In genomic region chr19:14799002-14799401, GRCm38 (mm10) we compare ENCODE assay signal across 17 mouse cellular contexts.
"Had no signal": no experiment of that assay in that cellular context is flagged by ENCODE, and none has a peak within 500 bp of the region (broad histone marks: within the 10 kb centered on the region; RNA-seq: fewer than 3 reads in every experiment).

No protein-coding gene starts in this region.

- DNase-seq: retina, postnatal 1 day; right cerebral cortex, adult 18-20 months; right cerebral cortex, postnatal 25 days; right cerebral cortex, postnatal 4 days; spleen, adult 18-20 months; thymus, adult 18-20 months; thymus, postnatal 14 days; thymus, postnatal 36 days had no signal

- ATAC-seq: liver, embryonic 12.5 days; midbrain, embryonic 16.5 days had no signal

- H3K4me3 ChIP-seq: liver, embryonic 12.5 days; lung, embryonic 15.5 days; midbrain, embryonic 10.5 days; midbrain, embryonic 12.5 days; myocyte; neural tube, embryonic 13.5 days; neural tube, embryonic 15.5 days had no signal

- H3K9me3 ChIP-seq: liver, embryonic 12.5 days; lung, embryonic 15.5 days; midbrain, embryonic 10.5 days; midbrain, embryonic 12.5 days; neural tube, embryonic 13.5 days; neural tube, embryonic 15.5 days had no signal

- H3K27me3 ChIP-seq: liver, embryonic 12.5 days had no signal

- H3K4me1 ChIP-seq: liver, embryonic 12.5 days had no signal

- H3K27ac ChIP-seq: liver, embryonic 12.5 days; liver, embryonic 14.5 days; lung, embryonic 15.5 days; midbrain, embryonic 10.5 days; midbrain, embryonic 12.5 days; neural tube, embryonic 13.5 days; neural tube, embryonic 15.5 days had no signal

- H3K9ac ChIP-seq: liver, embryonic 12.5 days; liver, embryonic 14.5 days; lung, embryonic 15.5 days; midbrain, embryonic 12.5 days; neural tube, embryonic 13.5 days; neural tube, embryonic 15.5 days had no signal

- H3K36me3 ChIP-seq: liver, embryonic 12.5 days; lung, embryonic 15.5 days; midbrain, embryonic 10.5 days; midbrain, embryonic 12.5 days; neural tube, embryonic 13.5 days; neural tube, embryonic 15.5 days had no signal

- H3K4me2 ChIP-seq: liver, embryonic 12.5 days; lung, embryonic 15.5 days; midbrain, embryonic 12.5 days; neural tube, embryonic 13.5 days; neural tube, embryonic 15.5 days had no signal
